Mouse (Mus musculus) liver, embryonic 15.5 days (tissue): ENCODE measurements around the gene Tnfsf9. TPM values are rescaled to one million over a fixed set of nuclear protein-coding genes. Genes with fewer than 3 reads are reported as not detected.

ENCODE experiments used
- ATAC-seq: fragments of 200-750 bp; cut with Nextera tagmentation; 2 replicates; pipeline ENCODE4 v1.8.0; 2017; ENCODE audit warnings: moderate number of reproducible peaks, mild to moderate bottlenecking, moderate library complexity; ENCODE audit not compliant: insufficient read depth
- H3K27ac ChIP-seq: fragments of 300-500 bp; sonication (generic); replicated peaks from 2 replicates; pipeline ENCODE4 v1.5.1; 2015; ENCODE audit warnings: mild to moderate bottlenecking, inconsistent platforms
- H3K27me3 ChIP-seq: fragments of 300-500 bp; sonication (generic); 2 replicates; pipeline ENCODE4 v1.6.1; 2015; ENCODE audit warnings: mild to moderate bottlenecking, inconsistent platforms
- H3K36me3 ChIP-seq: fragments of 300-500 bp; sonication (generic); replicated peaks from 2 replicates; pipeline ENCODE4 v1.6.1; 2015; ENCODE audit warnings: moderate library complexity, mild to moderate bottlenecking, inconsistent platforms
- H3K4me1 ChIP-seq: fragments of 300-500 bp; sonication (generic); replicated peaks from 2 replicates; pipeline ENCODE4 v1.6.1; 2015; ENCODE audit warnings: inconsistent platforms
- H3K4me2 ChIP-seq: fragments of 300-500 bp; sonication (generic); 2 replicates; pipeline ENCODE4 v1.6.1; 2015; ENCODE audit warnings: moderate library complexity, mild to moderate bottlenecking, inconsistent platforms
- H3K4me3 ChIP-seq: fragments of 300-500 bp; sonication (generic); replicated peaks from 2 replicates; pipeline ENCODE4 v1.5.1; 2015; ENCODE audit warnings: mild to moderate bottlenecking, inconsistent platforms
- H3K9ac ChIP-seq: fragments of 300-500 bp; sonication (generic); 2 replicates; pipeline ENCODE4 v1.6.1; 2015; ENCODE audit warnings: moderate library complexity, mild to moderate bottlenecking, inconsistent platforms
- H3K9me3 ChIP-seq: fragments of 300-500 bp; sonication (generic); replicated peaks from 2 replicates; pipeline ENCODE4 v1.6.1; 2016; ENCODE audit warnings: inconsistent platforms
- WGBS: fragments of 180-500 bp; shearing (Covaris S2); methylation state at CpG from one replicate; pipeline ENCODE4 v1.1.7; 2015; ENCODE audit warnings: mixed read lengths; ENCODE audit not compliant: insufficient replicate concordance; 5-methylcytosine and 5-hydroxymethylcytosine counted together
- polyA plus RNA-seq: library from polyadenylated mRNA; unstranded; fragments of >200 nt; fragmentation: Nextera tagmentation; extraction: Ambion mirVana; gene quantifications from 2 replicates; pipeline ENCODE4 v1.2.1, GENCODE M21; 2015

Gene Tnfsf9
- polyA plus RNA-seq, 1 experiment from 2014 or later, result 0.71 TPM

DNA sequence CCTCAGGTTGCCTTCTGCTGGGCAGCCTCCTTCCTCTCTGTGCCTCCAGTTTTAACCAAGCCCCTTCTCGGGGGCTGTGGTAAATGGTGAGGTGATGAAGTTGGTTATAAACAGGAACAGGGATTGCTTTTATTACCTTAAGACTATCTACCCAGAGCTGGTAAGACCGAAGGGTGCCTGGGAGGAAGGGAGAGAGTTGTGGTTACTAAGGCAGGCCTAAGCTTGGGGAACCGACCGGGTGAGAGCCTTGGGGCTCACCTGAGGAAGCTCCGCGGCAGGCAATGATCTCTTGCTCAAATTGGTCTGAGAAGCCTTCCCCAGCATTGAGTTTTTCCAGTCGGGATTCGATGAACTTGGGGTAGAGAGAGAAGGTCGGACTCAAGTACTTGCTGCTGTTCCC, 34.9 kb upstream of the Tnfsf9 start:
- no peak for ATAC-seq
- no peak overlapping the region for H3K4me2 ChIP-seq
- no peaks in the 10 kb centered on the region for H3K9me3 ChIP-seq
- 27% methylated on average over 9 of the region's 9 CpGs for WGBS
- H3K9ac ChIP-seq, result no peak overlapping the region
- H3K4me3 ChIP-seq, result no peak overlapping the region
- H3K36me3 ChIP-seq, result no peaks in the 10 kb centered on the region
- peaks cover 12% of the 10 kb centered on the region for H3K27me3 ChIP-seq
- no peak overlapping the region for H3K27ac ChIP-seq
- peaks cover 11% of the 10 kb centered on the region for H3K4me1 ChIP-seq

DNA sequence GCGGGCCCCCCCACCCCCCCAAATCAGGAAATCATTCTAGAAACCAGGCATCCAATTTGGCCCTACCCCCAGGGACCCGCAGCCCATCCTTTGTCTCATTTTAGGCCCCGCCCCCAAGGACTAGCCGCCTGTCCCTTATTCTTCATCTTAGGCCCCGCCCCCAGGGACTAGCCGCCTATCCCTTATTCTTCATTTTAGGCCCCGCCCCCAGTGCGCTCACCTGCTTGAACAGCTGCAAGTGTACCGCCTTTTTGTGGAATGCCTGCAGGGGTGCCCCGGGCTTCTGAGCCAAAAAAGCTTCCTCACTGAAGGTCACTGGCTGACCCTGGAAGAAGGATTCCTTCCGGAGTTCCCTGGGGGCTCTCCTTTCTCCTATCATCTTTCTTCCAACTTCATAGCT, 34.4 kb upstream of the Tnfsf9 start:
- no peaks in the 10 kb centered on the region for H3K9me3 ChIP-seq
- H3K27ac ChIP-seq, result no peak overlapping the region
- no peak overlapping the region for H3K4me2 ChIP-seq
- no peak overlapping the region for H3K4me3 ChIP-seq
- ATAC-seq, result no peak
- peaks cover 9% of the 10 kb centered on the region; the same call in 1 of the 2 replicates for H3K27me3 ChIP-seq
- H3K4me1 ChIP-seq, result peaks cover 11% of the 10 kb centered on the region
- H3K36me3 ChIP-seq, result no peaks in the 10 kb centered on the region
- H3K9ac ChIP-seq, result no peak overlapping the region
- WGBS, result 18% methylated on average over 11 of the region's 11 CpGs

DNA sequence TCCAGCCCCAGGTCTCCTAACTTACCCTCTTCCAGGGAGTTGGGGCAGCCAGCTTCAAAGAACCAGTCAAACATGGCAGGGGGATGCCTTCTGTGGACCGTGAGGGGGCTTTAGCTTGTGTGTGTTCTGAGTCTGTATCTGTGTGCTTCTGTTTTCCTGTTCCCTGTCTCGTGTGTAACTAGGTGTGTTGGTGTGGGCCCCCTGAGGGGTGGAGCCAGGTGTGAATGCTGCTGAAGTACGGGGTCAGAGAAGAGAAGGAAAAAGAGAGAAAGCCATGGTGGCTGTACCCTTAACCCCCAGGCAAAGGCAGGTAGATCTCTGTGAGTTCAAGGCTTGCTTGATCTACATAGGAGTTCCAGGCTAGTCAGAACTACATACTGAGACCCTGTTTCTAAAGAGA, 28.2 kb upstream of the Tnfsf9 start:
- WGBS, result 42% methylated on average over 3 of the region's 3 CpGs
- H3K36me3 ChIP-seq, result no peaks in the 10 kb centered on the region
- no peak for ATAC-seq
- H3K4me3 ChIP-seq, result no peak overlapping the region
- no peak overlapping the region for H3K4me2 ChIP-seq
- H3K9me3 ChIP-seq, result no peaks in the 10 kb centered on the region
- H3K4me1 ChIP-seq, result peaks cover 2% of the 10 kb centered on the region; the same call in 1 of the 2 replicates
- H3K27ac ChIP-seq, result no peak overlapping the region
- H3K27me3 ChIP-seq, result 0 out of 2 replicates have a peak, but pooled peaks cover 5% of the 10 kb centered on the region
- H3K9ac ChIP-seq, result no peak overlapping the region

- Histone ChIP-seq H3K9me3 (no peaks in the 10 kb centered on the region), H3K27ac (no peak within 1 kb of the TSS), H3K36me3 (no peaks in the 10 kb centered on the region), H3K27me3 (peaks cover 5% of the 10 kb centered on the region; the same call in 1 of the 2 replicates), H3K4me2 (peak within 1 kb of the TSS; percentile 43), H3K4me3 (peak within 1 kb of the TSS; percentile 21; the same call in 1 of the 2 replicates), H3K9ac (no peak within 1 kb of the TSS), H3K4me1 (peaks cover 2% of the 10 kb centered on the region; the same call in 1 of the 2 replicates)
- 10% methylated on average over 6 of the region's 6 CpGs for WGBS
- ATAC-seq, result peak; percentile 31
Observed at GRCm38 (mm10) chr17:57078336-57078735, 26.8 kb upstream of the Tnfsf9 start, which contains the start of gene Dennd1c. Dennd1c (minus strand) TSS chr17:57078514.

- no peak overlapping the region for H3K4me2 ChIP-seq
- ATAC-seq, result no peak
- H3K36me3 ChIP-seq, result no peaks in the 10 kb centered on the region
- no peak overlapping the region for H3K9ac ChIP-seq
- no peaks in the 10 kb centered on the region; the same call in 1 of the 2 replicates for H3K27me3 ChIP-seq
- peaks cover 2% of the 10 kb centered on the region; the same call in 1 of the 2 replicates for H3K4me1 ChIP-seq
- no peaks in the 10 kb centered on the region for H3K9me3 ChIP-seq
- H3K27ac ChIP-seq, result no peak overlapping the region
- no peak overlapping the region for H3K4me3 ChIP-seq
- WGBS, result 56% methylated on average over 3 of the region's 3 CpGs
Observed at GRCm38 (mm10) chr17:57079919-57080318, 25.2 kb upstream of the Tnfsf9 start.

- Histone ChIP-seq H3K4me1 (peaks cover 2% of the 10 kb centered on the region; the same call in 1 of the 2 replicates), H3K9ac (no peak overlapping the region), H3K9me3 (no peaks in the 10 kb centered on the region), H3K36me3 (no peaks in the 10 kb centered on the region), H3K27me3 (peaks cover 4% of the 10 kb centered on the region; the same call in 1 of the 2 replicates), H3K27ac (no peak overlapping the region), H3K4me3 (no peak overlapping the region), H3K4me2 (no peak overlapping the region)
- no peak for ATAC-seq
- 81% methylated on average over 31 of the region's 31 CpGs for WGBS
Observed at GRCm38 (mm10) chr17:57081234-57081842, 23.8 kb upstream of the Tnfsf9 start.

DNA sequence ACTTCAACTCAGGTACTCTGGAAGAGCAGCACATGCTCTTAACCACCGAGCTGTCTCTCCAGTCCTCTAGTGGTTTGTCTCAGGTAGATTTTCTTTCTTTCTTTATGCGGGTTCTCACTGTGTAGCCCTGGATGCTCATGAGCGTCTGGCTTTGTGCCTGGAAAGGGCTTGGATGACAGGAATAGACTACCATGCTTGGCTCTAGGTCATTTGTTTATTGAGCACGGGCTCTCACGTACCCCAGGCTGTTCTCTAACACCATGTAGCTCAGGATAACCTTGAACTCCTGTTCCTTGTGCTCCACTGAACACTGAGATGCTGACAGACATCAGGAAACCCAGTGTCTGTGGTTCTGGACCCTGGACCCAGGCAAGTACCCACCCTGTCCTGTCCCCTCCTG, 22.6 kb upstream of the Tnfsf9 start:
- 61% methylated on average over 5 of the region's 5 CpGs for WGBS
- H3K4me2 ChIP-seq, result no peak overlapping the region

DNA sequence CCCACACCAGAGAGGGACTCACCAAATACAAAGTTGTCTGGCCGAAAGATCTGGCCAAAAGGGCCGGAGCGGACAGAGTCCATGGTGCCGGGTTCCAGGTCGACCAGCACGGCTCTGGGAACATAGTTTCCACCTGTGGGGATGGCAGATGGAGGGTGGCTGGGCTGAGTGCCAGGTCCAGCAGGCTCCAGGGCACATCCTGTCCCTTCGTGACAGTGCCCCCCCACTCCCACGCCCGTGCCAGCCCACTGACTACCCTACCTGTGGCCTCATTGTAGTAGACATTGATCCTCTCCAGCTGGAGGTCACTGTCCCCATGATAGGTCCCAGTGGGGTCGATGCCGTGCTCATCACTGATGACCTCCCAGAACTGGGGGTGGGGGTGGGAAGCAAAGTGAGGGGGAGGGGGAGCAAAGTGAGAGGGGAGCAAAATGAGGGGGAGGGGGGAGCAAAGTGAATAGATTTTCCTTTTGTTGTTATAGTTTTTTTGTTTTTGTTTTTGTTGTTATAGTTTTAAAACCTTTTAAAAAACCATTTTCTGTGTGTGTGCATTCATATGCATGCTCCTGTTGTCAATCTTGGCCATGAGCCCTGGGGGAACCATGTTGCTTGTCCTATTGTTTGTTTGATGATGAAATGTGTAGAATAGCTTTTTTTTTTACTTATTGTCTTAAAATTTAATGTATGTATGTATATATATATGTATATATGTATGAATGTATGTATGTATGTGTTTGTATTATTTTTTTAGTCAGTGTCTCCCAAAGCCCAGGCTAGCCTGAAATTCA, 19.0 kb upstream of the Tnfsf9 start:
- Histone ChIP-seq H3K36me3 (no peaks in the 10 kb centered on the region), H3K9ac (no peak overlapping the region), H3K4me2 (no peak overlapping the region), H3K4me3 (no peak overlapping the region), H3K4me1 (peaks cover 5% of the 10 kb centered on the region; the same call in 1 of the 2 replicates), H3K27ac (no peak overlapping the region), H3K27me3 (peaks cover 30% of the 10 kb centered on the region), H3K9me3 (no peaks in the 10 kb centered on the region)
- ATAC-seq, result no peak
- 67% methylated on average over 11 of the region's 11 CpGs for WGBS

More for the DNA sequence above, 22.6 kb upstream of the Tnfsf9 start:
- H3K9me3 ChIP-seq, result no peaks in the 10 kb centered on the region
- H3K4me1 ChIP-seq, result peaks cover 7% of the 10 kb centered on the region; the same call in 1 of the 2 replicates
- H3K36me3 ChIP-seq, result no peaks in the 10 kb centered on the region
- ATAC-seq, result no peak
- peaks cover 13% of the 10 kb centered on the region for H3K27me3 ChIP-seq
- no peak overlapping the region for H3K27ac ChIP-seq
- H3K9ac ChIP-seq, result no peak overlapping the region
- no peak overlapping the region for H3K4me3 ChIP-seq

- Histone ChIP-seq H3K27ac (no peak within 1 kb of the TSS), H3K4me1 (peaks cover 5% of the 10 kb centered on the region; the same call in 1 of the 2 replicates), H3K27me3 (peaks cover 30% of the 10 kb centered on the region), H3K9me3 (no peaks in the 10 kb centered on the region), H3K36me3 (no peaks in the 10 kb centered on the region), H3K4me2 (peak within 1 kb of the TSS; percentile 30; the same call in 1 of the 2 replicates), H3K4me3 (0 out of 2 replicates have a peak within 1 kb of the TSS, but pooled peaks have one; percentile 7), H3K9ac (no peak within 1 kb of the TSS)
- 5% methylated on average over 31 of the region's 31 CpGs for WGBS
- ATAC-seq, result no peak
Observed at GRCm38 (mm10) chr17:57087049-57087832, 17.9 kb upstream of the Tnfsf9 start, which contains the start of gene Tubb4a. Tubb4a (minus strand) TSS chr17:57087782.

DNA sequence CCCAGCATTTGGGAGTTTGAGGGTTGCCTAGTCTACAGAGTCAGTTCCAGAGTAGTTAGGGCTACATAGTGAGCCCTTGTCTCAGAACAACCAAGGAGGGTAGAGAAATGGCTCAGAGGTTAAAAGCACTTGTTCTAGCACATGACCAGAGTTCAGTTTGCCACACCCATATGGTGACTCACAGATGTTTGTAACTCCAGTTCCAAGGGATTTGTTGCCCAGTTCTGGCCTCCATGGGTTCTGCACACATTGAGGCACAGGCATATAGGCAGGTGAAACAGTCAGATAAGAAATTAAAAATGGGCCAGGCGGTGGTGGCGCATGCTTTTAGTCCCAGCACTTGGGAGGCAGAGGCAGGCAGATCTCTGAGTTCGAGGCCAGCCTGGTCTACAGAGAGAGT, 10.9 kb upstream of the Tnfsf9 start:
- no peaks in the 10 kb centered on the region for H3K36me3 ChIP-seq
- WGBS, result 50% methylated on average over 3 of the region's 3 CpGs
- no peak overlapping the region for H3K9ac ChIP-seq
- peaks cover 10% of the 10 kb centered on the region for H3K4me1 ChIP-seq
- H3K27ac ChIP-seq, result no peak overlapping the region
- no peak overlapping the region for H3K4me2 ChIP-seq
- H3K27me3 ChIP-seq, result peaks cover 4% of the 10 kb centered on the region; the same call in 1 of the 2 replicates
- ATAC-seq, result no peak
- H3K9me3 ChIP-seq, result no peaks in the 10 kb centered on the region
- H3K4me3 ChIP-seq, result no peak overlapping the region
